Mouse (Mus musculus): ENCODE data around the gene Eif2b2. TPM values are rescaled to one million over a fixed set of nuclear protein-coding genes. Genes with fewer than 3 reads are reported as not detected.
A peak's percentile ranks its signal among the peaks of the same experiment; 100 is the strongest.

The Eif2b2 gene
- polyA plus RNA-seq, 1 experiment from 2014 or later, result 76.0 TPM

DNA sequence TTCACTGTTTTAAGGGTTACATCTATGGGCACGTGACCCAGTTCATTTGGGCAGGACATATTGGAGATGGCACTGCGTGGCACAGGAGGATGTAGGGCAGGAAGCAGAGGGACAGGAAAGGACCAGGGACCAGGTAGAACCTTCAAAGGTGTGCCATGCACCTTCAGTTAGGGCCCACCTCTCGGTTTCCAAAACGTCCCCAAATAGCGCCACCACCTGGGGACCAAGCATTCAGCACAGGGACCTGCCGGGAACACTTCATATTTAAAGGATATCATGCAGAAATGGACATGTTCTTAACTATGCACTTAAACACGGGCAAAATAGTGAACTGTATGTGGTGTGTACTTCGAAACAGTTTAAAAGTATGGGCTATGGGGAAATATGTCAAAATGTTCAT, 15.2 kb upstream of the Eif2b2 start:
- Histone ChIP-seq H3K4me1 (replicated peaks; ENCODE audit: insufficient read depth, low read length) (0 out of 2 replicates have a peak, but pooled peaks cover 9% of the 10 kb centered on the region), H3K9me3 (replicated peaks; ENCODE audit: low read length) (no peaks in the 10 kb centered on the region), H3K4me3 (replicated peaks; ENCODE audit: low read depth, low read length) (no peak overlapping the region), H3K27me3 (ENCODE audit: insufficient read depth, low read length) (0 out of 2 replicates have a peak, but pooled peaks cover 3% of the 10 kb centered on the region), H3K27ac (no peak overlapping the region), H3K4me2 (ENCODE audit: low read length) (no peak overlapping the region), H3K9ac (ENCODE audit: low read depth, low read length) (no peak overlapping the region), H3K36me3 (ENCODE audit: insufficient read depth, low read length) (no peaks in the 10 kb centered on the region)
- DNase-seq (ENCODE audit: low spot score) (no peak), ATAC-seq (replicated peaks; ENCODE audit: low FRiP score, low read depth) (no peak)
- 64% methylated on average over 8 of the region's 8 CpGs for WGBS
- TF ChIP-seq CTCF (IDR thresholded peaks at IDR 0.05; ENCODE audit: low read depth), result peak; percentile 36; the same call in 1 of the 2 replicates

DNA sequence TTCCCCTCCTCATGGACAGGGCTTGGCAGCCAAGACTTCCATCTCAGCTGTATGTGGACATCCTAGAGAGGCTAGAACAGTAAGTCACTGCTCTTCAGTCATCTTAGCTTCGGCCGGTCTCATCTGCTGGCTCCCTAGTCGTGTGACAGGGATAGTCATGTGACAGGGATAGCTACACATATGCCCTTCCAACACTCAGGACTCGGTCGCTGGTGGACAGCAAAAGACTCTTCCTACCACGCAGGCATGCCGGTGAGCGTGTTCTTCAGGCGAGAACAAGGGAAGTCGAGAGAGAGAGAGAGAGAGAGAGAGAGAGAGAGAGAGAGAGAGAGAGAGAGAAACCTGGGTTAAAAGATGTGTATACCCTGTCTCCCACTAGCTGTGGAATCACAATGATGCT, 13.9 kb upstream of the Eif2b2 start:
- DNase-seq (ENCODE audit: low spot score), result no peak
- H3K4me3 ChIP-seq (replicated peaks; ENCODE audit: low read depth, low read length), result no peak overlapping the region
- no peak overlapping the region for H3K9ac ChIP-seq (ENCODE audit: low read depth, low read length)
- 0 out of 2 replicates have a peak, but pooled peaks cover 9% of the 10 kb centered on the region for H3K4me1 ChIP-seq (replicated peaks; ENCODE audit: insufficient read depth, low read length)
- ATAC-seq (replicated peaks; ENCODE audit: low FRiP score, low read depth), result no peak
- H3K36me3 ChIP-seq (ENCODE audit: insufficient read depth, low read length), result no peaks in the 10 kb centered on the region
- no peak overlapping the region for H3K27ac ChIP-seq
- no peak overlapping the region for H3K4me2 ChIP-seq (ENCODE audit: low read length)
- 85% methylated on average over 10 of the region's 10 CpGs for WGBS
- no peak for TF ChIP-seq CTCF (IDR thresholded peaks at IDR 0.05; ENCODE audit: low read depth)
- H3K9me3 ChIP-seq (replicated peaks; ENCODE audit: low read length), result no peaks in the 10 kb centered on the region
- H3K27me3 ChIP-seq (ENCODE audit: insufficient read depth, low read length), result no peaks in the 10 kb centered on the region

DNA sequence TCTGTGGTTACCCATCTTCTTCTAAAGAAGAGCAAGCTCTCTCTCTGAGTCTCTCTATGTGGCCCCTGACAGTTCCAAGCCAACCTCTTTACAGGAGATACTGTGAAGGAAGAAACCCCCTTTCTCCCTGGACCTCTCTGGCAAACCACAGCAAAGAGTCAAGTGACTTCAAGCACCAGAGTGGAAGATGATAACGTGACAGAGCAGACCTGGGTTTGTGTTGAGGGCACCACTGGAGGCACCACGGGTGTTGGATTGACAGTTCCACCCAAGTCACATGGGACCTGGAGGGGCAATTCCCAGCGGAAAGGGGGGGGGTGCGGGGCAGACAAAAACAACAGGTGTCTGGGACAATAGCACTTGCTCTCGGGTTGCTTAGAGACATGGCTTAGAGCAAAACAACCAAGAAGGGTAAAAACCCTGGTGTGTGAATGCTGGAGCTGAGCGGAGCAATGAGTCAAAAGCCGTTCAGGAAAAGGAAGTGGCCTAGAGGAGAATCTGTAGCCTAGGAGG, 10.5 kb upstream of the Eif2b2 start:
- no peaks in the 10 kb centered on the region for H3K36me3 ChIP-seq (ENCODE audit: insufficient read depth, low read length)
- no peak overlapping the region for H3K4me2 ChIP-seq (ENCODE audit: low read length)
- no peaks in the 10 kb centered on the region for H3K4me1 ChIP-seq (replicated peaks; ENCODE audit: insufficient read depth, low read length)
- no peak overlapping the region for H3K4me3 ChIP-seq (replicated peaks; ENCODE audit: low read depth, low read length)
- no peak for ATAC-seq (replicated peaks; ENCODE audit: low FRiP score, low read depth)
- WGBS, result 30% methylated on average over 7 of the region's 7 CpGs
- no peak overlapping the region for H3K27ac ChIP-seq
- no peaks in the 10 kb centered on the region for H3K9me3 ChIP-seq (replicated peaks; ENCODE audit: low read length)
- no peak overlapping the region for H3K9ac ChIP-seq (ENCODE audit: low read depth, low read length)
- no peaks in the 10 kb centered on the region for H3K27me3 ChIP-seq (ENCODE audit: insufficient read depth, low read length)
- DNase-seq (ENCODE audit: low spot score), result no peak
- TF ChIP-seq CTCF (IDR thresholded peaks at IDR 0.05; ENCODE audit: low read depth), result no peak

DNA sequence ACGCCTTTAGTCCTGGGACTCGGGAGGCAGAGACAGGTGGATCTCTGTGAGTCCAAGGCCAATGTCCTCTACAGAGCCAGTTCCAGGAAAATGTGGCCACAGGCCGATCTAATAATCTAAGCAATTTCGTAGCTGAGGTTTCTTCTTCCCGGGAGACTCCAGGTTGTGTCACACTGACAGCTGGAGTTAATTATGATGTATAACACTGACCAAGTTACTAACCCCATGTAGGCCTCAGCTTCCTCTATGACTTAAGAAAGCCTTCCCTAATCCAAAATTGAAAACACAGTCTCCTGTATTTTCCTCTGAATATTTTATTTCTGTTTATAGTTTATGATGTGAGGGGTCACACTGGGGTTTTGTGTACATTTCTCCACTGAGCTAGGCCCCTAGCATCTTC, 4.2 kb upstream of the Eif2b2 start:
- WGBS, result 80% methylated on average over 5 of the region's 5 CpGs
- H3K27ac ChIP-seq, result no peak overlapping the region
- no peaks in the 10 kb centered on the region; the same call in 1 of the 2 replicates for H3K4me1 ChIP-seq (replicated peaks; ENCODE audit: insufficient read depth, low read length)
- no peak overlapping the region for H3K4me2 ChIP-seq (ENCODE audit: low read length)
- DNase-seq (ENCODE audit: low spot score), result no peak
- H3K27me3 ChIP-seq (ENCODE audit: insufficient read depth, low read length), result no peaks in the 10 kb centered on the region
- TF ChIP-seq CTCF (IDR thresholded peaks at IDR 0.05; ENCODE audit: low read depth), result no peak
- H3K9me3 ChIP-seq (replicated peaks; ENCODE audit: low read length), result no peaks in the 10 kb centered on the region
- no peak overlapping the region for H3K4me3 ChIP-seq (replicated peaks; ENCODE audit: low read depth, low read length)
- no peaks in the 10 kb centered on the region for H3K36me3 ChIP-seq (ENCODE audit: insufficient read depth, low read length)
- no peak overlapping the region for H3K9ac ChIP-seq (ENCODE audit: low read depth, low read length)
- ATAC-seq (replicated peaks; ENCODE audit: low FRiP score, low read depth), result no peak

DNA sequence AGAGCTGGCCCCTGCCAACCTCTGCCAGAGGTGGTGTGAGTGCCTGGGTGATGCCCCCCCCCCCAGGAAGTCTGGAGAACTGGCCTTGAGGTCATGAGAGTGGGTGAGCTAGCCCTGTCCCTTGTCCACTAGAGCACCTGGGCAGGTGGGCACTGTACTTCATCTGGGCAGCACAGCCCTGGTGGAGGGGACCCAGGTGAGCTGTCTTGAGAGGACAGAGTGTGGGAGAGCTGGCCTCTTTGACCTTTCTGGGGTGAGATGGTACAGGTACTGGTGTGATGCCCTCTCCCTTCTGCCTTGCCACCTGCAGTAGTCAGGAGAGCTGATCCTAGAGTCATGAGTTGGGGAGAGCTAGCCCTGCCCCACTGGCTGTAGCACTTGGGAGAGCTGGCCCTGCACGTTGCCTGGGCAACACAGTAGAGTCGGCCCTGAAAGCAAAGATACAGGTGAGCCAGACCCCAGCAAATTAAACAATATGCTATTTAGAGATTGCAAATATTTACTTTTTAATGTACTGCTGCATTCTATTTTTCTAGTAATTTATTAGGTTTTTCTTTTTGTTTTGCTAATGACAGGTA, 1.5 kb upstream of the Eif2b2 start:
- Histone ChIP-seq H3K27ac (no peak overlapping the region), H3K4me3 (replicated peaks; ENCODE audit: low read depth, low read length) (no peak overlapping the region), H3K4me1 (replicated peaks; ENCODE audit: insufficient read depth, low read length) (no peaks in the 10 kb centered on the region; the same call in 1 of the 2 replicates), H3K9ac (ENCODE audit: low read depth, low read length) (no peak overlapping the region), H3K9me3 (replicated peaks; ENCODE audit: low read length) (no peaks in the 10 kb centered on the region), H3K27me3 (ENCODE audit: insufficient read depth, low read length) (no peaks in the 10 kb centered on the region), H3K36me3 (ENCODE audit: insufficient read depth, low read length) (peaks cover 9% of the 10 kb centered on the region), H3K4me2 (ENCODE audit: low read length) (no peak overlapping the region)
- no peak for TF ChIP-seq CTCF (IDR thresholded peaks at IDR 0.05; ENCODE audit: low read depth)
- ATAC-seq (replicated peaks; ENCODE audit: low FRiP score, low read depth) (no peak), DNase-seq (ENCODE audit: low spot score) (no peak)
- WGBS, result 77% methylated on average over 2 of the region's 2 CpGs

DNA sequence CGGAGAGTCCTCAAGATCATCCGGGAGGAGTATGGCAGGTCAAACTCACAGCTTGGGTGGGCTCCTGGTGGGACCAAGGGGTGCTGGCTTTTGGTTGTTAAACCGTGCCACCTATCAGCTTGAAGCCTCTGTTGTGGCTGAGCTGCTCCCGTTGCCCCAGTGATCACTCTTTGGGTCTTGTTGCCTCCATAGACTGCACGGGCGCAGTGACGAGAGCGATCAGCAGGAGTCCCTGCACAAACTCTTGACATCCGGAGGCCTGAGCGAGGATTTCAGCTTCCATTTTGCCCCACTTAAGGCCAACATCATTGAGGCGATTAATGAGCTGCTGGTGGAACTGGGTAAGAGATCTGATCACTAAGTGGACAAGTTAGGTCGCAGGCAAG, 617 bp downstream of the Eif2b2 start:
- Histone ChIP-seq H3K4me1 (replicated peaks; ENCODE audit: insufficient read depth, low read length) (no peaks in the 10 kb centered on the region; the same call in 1 of the 2 replicates), H3K4me3 (replicated peaks; ENCODE audit: low read depth, low read length) (peak overlapping the region; percentile 68), H3K27me3 (ENCODE audit: insufficient read depth, low read length) (no peaks in the 10 kb centered on the region), H3K9me3 (replicated peaks; ENCODE audit: low read length) (no peaks in the 10 kb centered on the region), H3K36me3 (ENCODE audit: insufficient read depth, low read length) (peaks cover 30% of the 10 kb centered on the region), H3K9ac (ENCODE audit: low read depth, low read length) (peak overlapping the region; percentile 58), H3K4me2 (ENCODE audit: low read length) (peak overlapping the region; percentile 66), H3K27ac (peak overlapping the region; percentile 61; the same call in 1 of the 2 replicates)
- ATAC-seq (replicated peaks; ENCODE audit: low FRiP score, low read depth) (no peak), DNase-seq (ENCODE audit: low spot score) (peak; percentile 38)
- TF ChIP-seq CTCF (IDR thresholded peaks at IDR 0.05; ENCODE audit: low read depth), result peak; percentile 22; the same call in 1 of the 2 replicates
- 2% methylated on average over 12 of the region's 12 CpGs for WGBS

All from kidney, postnatal 0 days (tissue).